Mouse (Mus musculus): Measurements from ENCODE around the gene Taf15.
"Not testable (repeated sequence)": the region's sequence is repeated elsewhere in the genome, so short reads cannot be mapped to it uniquely, and the experiment has no call there.

Taf15 gene

GRCm38 (mm10) chr11:83540931-83541330, 68.0 kb downstream of the Taf15 start:
- DNase-seq = no peak

- DNase-seq = no peak
Observed at GRCm38 (mm10) chr11:83541415-83541814, 68.5 kb downstream of the Taf15 start.

GRCm38 (mm10) chr11:83544214-83544613, 71.3 kb downstream of the Taf15 start:
- no peak for DNase-seq

GRCm38 (mm10) chr11:83550186-83550632, 77.3 kb downstream of the Taf15 start:
- no peak for DNase-seq

GRCm38 (mm10) chr11:83551037-83551436, 78.2 kb downstream of the Taf15 start:
- DNase-seq = not testable (repeated sequence)

- no peak for DNase-seq
Observed at GRCm38 (mm10) chr11:83551668-83552067, 78.8 kb downstream of the Taf15 start.
